Mouse (Mus musculus) liver, adult (tissue): ENCODE data around the gene Ccnb2.

Experiments used
- GATA4 ChIP-seq: IDR thresholded peaks from 2 replicates; pipeline ENCODE4 v1.6.1; 2014; ENCODE audit warnings: mild to moderate bottlenecking, low read length; ENCODE audit not compliant: insufficient replicate concordance

Ccnb2 gene

DNA sequence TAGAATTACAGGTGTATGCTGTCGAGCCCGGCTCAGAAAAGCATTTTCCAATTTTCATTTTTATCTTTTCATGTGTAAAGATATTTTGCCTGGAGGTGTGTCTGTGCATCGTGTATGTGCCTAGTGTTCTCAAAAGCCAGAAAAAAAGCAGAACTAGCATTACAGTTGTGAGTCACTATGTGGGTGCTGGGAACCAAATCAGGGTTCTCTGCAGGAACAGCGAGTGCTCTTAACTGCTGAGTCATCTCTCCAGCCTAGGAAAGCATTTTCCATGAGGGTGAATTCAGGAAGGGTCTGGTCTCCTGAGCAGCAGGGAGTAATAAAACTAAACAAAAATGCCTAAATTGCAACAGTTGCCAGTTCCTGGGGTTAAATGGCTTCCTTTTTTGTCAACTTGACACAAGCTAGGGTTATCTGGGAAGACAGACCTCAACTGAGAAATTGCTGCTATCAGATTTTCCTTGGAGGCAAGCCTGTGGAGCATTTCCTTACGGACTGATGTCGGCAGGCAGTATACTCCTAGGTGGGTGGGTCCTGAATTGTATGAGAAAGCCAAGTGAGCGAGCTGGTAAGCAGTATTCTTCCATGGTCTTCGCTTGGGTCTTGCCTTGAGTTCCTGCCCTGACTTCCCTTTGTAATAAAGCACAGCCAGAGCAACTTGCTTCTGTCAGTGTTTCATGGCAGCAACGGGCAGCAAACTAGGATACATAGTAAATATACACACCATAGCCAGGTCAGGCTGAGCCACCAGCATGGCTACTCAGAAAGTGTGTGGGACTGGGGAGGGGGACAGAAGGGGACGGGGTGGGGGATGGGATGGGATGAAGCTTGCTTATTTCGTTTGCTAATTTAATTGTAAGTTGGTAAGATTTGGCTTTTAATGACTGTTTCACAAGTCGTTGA is 29.4 kb downstream of the Ccnb2 start:
- no peak for TF ChIP-seq GATA4

DNA sequence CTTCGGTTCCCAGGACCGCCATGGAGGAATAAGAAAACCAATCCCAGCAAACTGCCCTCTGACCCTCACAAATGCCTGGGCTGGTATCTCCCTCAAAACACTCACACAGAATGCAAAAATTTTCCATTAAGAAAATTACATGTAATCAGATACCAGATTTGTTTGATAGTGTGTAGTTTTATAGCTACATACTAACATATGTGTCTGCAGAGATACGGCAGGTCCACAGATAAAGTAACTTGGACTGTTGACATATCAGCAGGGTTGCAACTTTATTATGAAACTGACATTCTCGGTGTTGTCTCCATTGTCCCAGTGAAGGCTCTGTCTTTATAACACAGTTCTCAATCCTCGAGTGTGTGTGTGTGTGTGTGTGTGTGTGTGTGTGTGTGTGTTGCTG is 30.3 kb downstream of the Ccnb2 start:
- no peak for TF ChIP-seq GATA4

DNA sequence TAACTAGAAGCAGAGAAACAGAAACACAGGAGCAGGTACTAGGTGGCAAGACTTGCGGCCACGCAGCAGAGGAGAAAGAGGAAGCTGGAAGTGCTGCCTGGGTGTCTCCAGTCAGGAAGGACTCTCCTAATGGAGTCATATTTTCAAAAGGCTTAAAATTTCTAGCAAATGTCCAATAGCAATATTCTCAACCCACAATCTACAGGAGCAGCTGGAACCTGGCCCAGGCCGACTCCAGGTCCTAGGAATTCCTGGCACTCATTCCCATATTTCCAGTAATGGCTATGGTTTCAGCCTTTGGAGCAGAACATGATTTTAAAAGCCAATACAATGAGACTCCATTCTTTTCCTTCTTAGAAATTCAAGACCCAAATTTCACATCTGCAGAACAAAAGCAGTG is 31.8 kb downstream of the Ccnb2 start:
- no peak for TF ChIP-seq GATA4

GRCm38 (mm10) chr9:70387410-70388119 is 33.8 kb downstream of the Ccnb2 start:
- TF ChIP-seq GATA4 = no peak

DNA sequence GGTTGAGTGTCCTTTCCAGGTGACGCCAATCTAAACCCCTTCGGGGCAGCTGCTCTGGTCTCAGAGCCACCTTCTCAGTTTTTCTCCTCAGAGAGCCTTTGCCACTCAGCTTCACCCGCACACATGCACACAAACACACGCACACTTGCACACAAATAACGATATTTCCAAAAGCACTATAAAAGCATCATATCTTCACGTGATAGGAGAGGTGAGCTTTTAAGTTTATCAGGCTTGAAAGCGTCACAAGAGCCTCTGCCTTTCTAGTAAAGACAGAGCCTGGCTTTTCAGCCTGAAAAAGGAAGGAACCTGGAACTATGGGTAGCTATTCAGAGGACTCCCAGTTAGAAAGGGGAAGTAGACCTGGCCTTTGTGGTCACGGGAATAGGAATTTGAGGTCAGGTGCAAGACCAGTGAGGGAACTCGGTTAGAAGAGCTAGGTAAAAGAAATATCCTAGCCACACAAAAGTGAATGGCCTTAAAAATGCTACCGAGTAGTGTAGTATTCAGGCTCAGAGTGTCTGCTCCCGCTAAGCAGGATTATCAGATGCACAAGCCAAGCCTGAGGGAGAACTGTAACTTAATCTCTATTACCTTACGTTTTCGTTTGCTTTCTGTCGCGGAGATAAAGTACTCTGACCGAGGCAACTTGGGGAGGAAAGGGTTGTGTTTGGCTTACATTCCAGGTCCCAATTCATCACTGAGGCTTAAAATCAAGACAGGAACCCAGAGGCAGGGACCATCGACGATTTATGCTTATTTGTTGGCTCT is 36.2 kb downstream of the Ccnb2 start:
- no peak for TF ChIP-seq GATA4

DNA sequence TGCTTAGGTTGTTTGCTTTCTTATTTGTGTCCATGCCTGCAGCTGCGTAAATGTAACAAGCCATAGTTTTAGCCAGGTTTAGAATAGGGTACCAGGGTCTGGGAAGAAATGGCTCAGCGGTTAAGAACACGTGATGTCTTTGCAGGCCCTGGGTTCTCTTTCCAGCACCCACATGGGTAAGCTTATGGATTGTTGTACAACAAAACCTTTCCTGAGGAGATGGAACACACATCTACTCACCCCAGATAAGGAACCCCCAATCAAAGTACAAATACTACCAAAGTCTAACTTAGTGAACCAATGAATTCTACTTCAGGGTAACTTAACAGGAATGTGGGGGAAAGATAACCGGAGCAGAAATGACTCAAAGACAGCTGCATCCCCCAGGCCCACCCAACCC is 36.9 kb downstream of the Ccnb2 start:
- TF ChIP-seq GATA4 = no peak

- TF ChIP-seq GATA4 = no peak
Observed at GRCm38 (mm10) chr9:70383750-70384149, 37.6 kb downstream of the Ccnb2 start.

DNA sequence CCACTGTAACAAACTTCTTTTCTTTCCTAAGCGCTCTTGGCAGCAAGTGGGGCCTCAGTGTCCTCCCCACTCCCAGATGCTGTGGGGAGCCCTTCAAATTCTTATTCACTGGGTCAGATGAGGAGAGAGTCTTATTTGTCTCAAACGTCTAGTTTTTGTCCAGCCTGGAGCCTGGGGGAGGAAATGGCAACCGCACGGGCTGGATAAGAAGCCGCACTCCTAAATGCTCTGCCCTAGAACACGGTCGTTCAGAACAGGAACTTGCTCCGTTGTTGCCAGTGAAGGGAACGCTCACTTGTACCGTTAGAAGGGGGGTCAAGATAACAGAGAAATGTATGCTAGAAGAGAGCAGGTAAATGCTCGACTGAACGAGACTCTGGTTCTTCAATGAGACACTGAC is 39.3 kb downstream of the Ccnb2 start:
- no peak for TF ChIP-seq GATA4

GRCm38 (mm10) chr9:70379502-70380467 is 41.6 kb downstream of the Ccnb2 start:
- no peak for TF ChIP-seq GATA4

DNA sequence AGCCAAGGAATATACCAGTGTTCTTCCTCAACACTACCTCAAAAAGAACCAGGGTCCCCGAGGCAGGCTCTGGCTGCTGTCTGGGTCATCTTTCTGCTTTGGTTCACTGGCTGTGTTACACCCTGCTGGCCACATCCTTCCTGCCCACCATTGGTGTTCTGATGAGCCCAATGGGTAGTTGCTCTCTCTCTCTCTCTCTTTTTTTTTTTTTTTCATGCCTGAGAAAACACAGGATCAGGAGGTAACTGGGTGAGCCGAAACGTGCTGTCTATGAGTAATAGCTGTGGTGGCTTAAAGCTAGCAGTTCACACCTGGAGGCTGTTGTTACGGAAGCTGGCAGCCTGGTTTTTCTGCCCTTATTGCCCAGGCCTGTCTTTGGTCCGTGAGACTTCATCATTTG is 49.7 kb downstream of the Ccnb2 start:
- TF ChIP-seq GATA4 = no peak

DNA sequence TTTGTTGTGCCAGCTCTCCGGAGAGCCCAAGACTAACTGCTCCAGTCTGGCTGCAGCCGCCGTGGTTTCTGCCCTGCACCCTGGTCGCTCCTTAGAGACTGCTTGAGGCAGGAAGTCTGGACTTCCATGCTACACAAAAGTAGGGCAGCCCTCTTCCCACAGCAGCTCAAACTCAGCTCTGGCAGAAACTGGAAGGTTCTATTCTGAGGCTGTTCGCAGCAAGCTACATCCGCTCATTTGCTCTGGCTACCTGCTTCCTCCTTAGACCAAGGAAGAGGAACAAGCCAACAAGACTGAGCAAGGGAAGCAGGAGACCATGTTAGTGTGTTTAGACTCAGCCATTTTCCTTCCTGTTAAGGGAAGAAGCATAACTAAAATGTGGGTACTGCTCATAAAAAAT is 54.4 kb downstream of the Ccnb2 start:
- no peak for TF ChIP-seq GATA4

GRCm38 (mm10) chr9:70365915-70366314 is 55.4 kb downstream of the Ccnb2 start:
- TF ChIP-seq GATA4 = no peak

DNA sequence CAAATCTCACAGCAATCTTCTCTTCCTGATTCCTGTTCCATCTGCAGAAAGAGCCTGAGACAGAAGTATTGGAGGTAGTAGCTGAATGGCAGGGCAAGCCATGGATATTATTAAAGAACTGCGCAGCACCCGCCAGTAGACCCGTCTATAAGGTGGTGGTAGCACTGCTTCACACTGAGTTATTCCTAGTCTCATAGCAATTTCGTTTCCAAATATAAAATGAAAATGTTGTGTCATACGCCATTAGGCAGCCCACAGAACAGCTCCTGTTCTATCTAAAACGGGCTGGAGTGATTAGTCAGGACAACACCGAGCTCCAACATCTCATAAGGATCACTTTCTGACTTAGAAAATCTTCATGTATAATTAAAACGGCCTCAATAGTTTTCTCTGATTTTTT is 56.6 kb downstream of the Ccnb2 start:
- no peak for TF ChIP-seq GATA4

GRCm38 (mm10) chr9:70359402-70360131 is 61.8 kb downstream of the Ccnb2 start:
- no peak for TF ChIP-seq GATA4
